Mouse (Mus musculus): Measurements from ENCODE around the gene Spata9.

DNA sequence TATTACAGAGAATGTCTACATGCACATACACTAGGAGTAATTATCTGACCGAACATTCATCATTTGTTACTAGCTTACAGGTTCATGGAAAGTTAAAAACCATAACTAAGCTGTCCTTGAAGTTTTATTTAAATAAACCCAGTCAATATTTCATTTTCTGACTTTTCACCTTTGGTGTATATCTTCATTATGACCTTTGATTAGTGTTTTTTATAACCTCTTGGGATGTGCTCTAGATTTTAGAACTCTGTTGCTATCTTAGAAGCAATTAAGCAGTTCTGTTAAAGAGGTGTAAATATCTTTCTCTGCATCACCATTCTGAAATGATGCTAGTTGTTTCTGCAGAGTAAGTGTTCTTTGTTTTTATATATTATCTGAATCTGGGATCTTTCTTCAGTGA, at the start of gene Spata9:
- TF ChIP-seq CTCF (IDR thresholded peaks at IDR 0.05; ENCODE audit: insufficient read depth, low read length), result no peak
- TF ChIP-seq POLR2A (IDR thresholded peaks at IDR 0.05; ENCODE audit: borderline replicate concordance, extremely low read depth, low read depth, low read length), result no peak

All from lung, adult 2 months (tissue).